8 mouse cellular contexts compared by ENCODE assay signal in genomic region chr11:50601641-50602355, GRCm38 (mm10). TPM values are rescaled to one million over a fixed set of nuclear protein-coding genes. Genes with fewer than 3 reads are reported as not detected.
A peak's percentile ranks its signal among the peaks of the same experiment; 100 is the strongest.
DNase-seq lines count a peak whose midpoint lies in the region; ATAC-seq and TF ChIP-seq lines count a peak whose summit lies in the region.

Gene Adamts2, plus strand, starts transcription at chr11:50602084.

- H3K9ac ChIP-seq in heart, embryonic 14.5 days (ENCODE audit: low read length), result peak within 1 kb of the TSS; percentile 69
- H3K9ac ChIP-seq in kidney, postnatal 0 days (ENCODE audit: low read depth, low read length), result peak within 1 kb of the TSS; percentile 54
- H3K9ac ChIP-seq in lung, embryonic 16.5 days (ENCODE audit: low read length), result peak within 1 kb of the TSS; percentile 62

- peaks cover 29% of the 10 kb centered on the region for H3K4me1 ChIP-seq in forebrain, embryonic 10.5 days
- H3K4me1 ChIP-seq in heart, embryonic 14.5 days (ENCODE audit: control insufficient read depth in 2 of 2, insufficient read depth in 2 of 2, low read length in 2 of 2), result peaks cover 4 to 11% of the 10 kb centered on the region in 2 experiments; a peak in 3 of 4 replicates
- H3K4me1 ChIP-seq in kidney, postnatal 0 days (replicated peaks; ENCODE audit: insufficient read depth, low read length), result peaks cover 7% of the 10 kb centered on the region; the same call in 1 of the 2 replicates
- peaks cover 11% of the 10 kb centered on the region for H3K4me1 ChIP-seq in lung, embryonic 16.5 days (replicated peaks; ENCODE audit: control insufficient read depth, insufficient read depth, low read length)

- no peaks in the 10 kb centered on the region for H3K9me3 ChIP-seq in forebrain, embryonic 10.5 days
- H3K9me3 ChIP-seq in heart, embryonic 14.5 days (ENCODE audit: control insufficient read depth, low read length), result no peaks in the 10 kb centered on the region
- no peaks in the 10 kb centered on the region for H3K9me3 ChIP-seq in kidney, postnatal 0 days (replicated peaks; ENCODE audit: low read length)
- H3K9me3 ChIP-seq in lung, embryonic 16.5 days (ENCODE audit: control insufficient read depth, low read length), result no peaks in the 10 kb centered on the region

- 0 out of 2 replicates have a peak, but pooled peaks have one; percentile 11 for TF ChIP-seq CTCF in kidney, postnatal 0 days (IDR thresholded peaks at IDR 0.05; ENCODE audit: low read depth)

- H3K4me3 ChIP-seq in forebrain, embryonic 10.5 days, result peak within 1 kb of the TSS; percentile 73
- peak within 1 kb of the TSS; percentile 47 to 74 for H3K4me3 ChIP-seq in heart, embryonic 14.5 days (ENCODE audit: control insufficient read depth in 1 of 2, insufficient read depth in 1 of 2, low read depth in 1 of 2, low read length in 2 of 2)
- peak within 1 kb of the TSS; percentile 57 for H3K4me3 ChIP-seq in kidney, postnatal 0 days (replicated peaks; ENCODE audit: low read depth, low read length)
- peak within 1 kb of the TSS; percentile 57 for H3K4me3 ChIP-seq in lung, embryonic 16.5 days (ENCODE audit: low read length)

- no peaks in the 10 kb centered on the region for H3K36me3 ChIP-seq in forebrain, embryonic 10.5 days (replicated peaks)
- H3K36me3 ChIP-seq in heart, embryonic 14.5 days (ENCODE audit: control insufficient read depth, insufficient read depth, low read length), result no peaks in the 10 kb centered on the region
- no peaks in the 10 kb centered on the region for H3K36me3 ChIP-seq in kidney, postnatal 0 days (ENCODE audit: insufficient read depth, low read length)
- H3K36me3 ChIP-seq in lung, embryonic 16.5 days (ENCODE audit: control insufficient read depth, insufficient read depth, low read length), result no peaks in the 10 kb centered on the region

- H3K4me2 ChIP-seq in heart, embryonic 14.5 days (ENCODE audit: low read length), result peak within 1 kb of the TSS; percentile 97
- peak within 1 kb of the TSS; percentile 94 for H3K4me2 ChIP-seq in kidney, postnatal 0 days (ENCODE audit: low read length)
- H3K4me2 ChIP-seq in lung, embryonic 16.5 days (ENCODE audit: low read depth, low read length), result peak within 1 kb of the TSS; percentile 80

- ATAC-seq in heart, embryonic 14.5 days (ENCODE audit: insufficient number of reproducible peaks, insufficient read depth, low FRiP score, low read depth), result peak; percentile 62; the same call in 1 of the 2 replicates
- peak; percentile 64 for ATAC-seq in kidney, postnatal 0 days (replicated peaks; ENCODE audit: low FRiP score, low read depth)
- ATAC-seq in lung, embryonic 16.5 days (ENCODE audit: low read depth), result peak; percentile 92

- peak within 1 kb of the TSS; percentile 69 for H3K27ac ChIP-seq in forebrain, embryonic 10.5 days
- H3K27ac ChIP-seq in heart, embryonic 14.5 days (replicated peaks in 1 of 2; ENCODE audit: control insufficient read depth in 1 of 2, insufficient read depth in 1 of 2, low read depth in 2 of 2, low read length in 2 of 2), result 0 out of 4 replicates have a peak within 1 kb of the TSS, but pooled peaks of 1 of the 2 experiments have one; percentile 24
- no peak within 1 kb of the TSS for H3K27ac ChIP-seq in kidney, postnatal 0 days
- no peak within 1 kb of the TSS for H3K27ac ChIP-seq in lung, embryonic 16.5 days (ENCODE audit: low read length)

- WGBS in forebrain, embryonic 10.5 days, result under 1% methylated on average over 72 of the region's 82 CpGs
- WGBS in heart, embryonic 14.5 days, result under 1% methylated on average over 71 of the region's 82 CpGs
- WGBS in kidney, postnatal 0 days, result under 1% methylated on average over 49 of the region's 82 CpGs
- under 1% methylated on average over 72 of the region's 82 CpGs for WGBS in lung, embryonic 16.5 days

- peaks cover 89% of the 10 kb centered on the region for H3K27me3 ChIP-seq in forebrain, embryonic 10.5 days (ENCODE audit: poor library complexity, severe bottlenecking)
- peaks cover 67% of the 10 kb centered on the region for H3K27me3 ChIP-seq in heart, embryonic 14.5 days (ENCODE audit: control insufficient read depth, insufficient read depth, low read length)
- H3K27me3 ChIP-seq in kidney, postnatal 0 days (ENCODE audit: insufficient read depth, low read length), result peaks cover 34% of the 10 kb centered on the region
- H3K27me3 ChIP-seq in lung, embryonic 16.5 days (ENCODE audit: control insufficient read depth, insufficient read depth, low read depth, low read length), result peaks cover 57% of the 10 kb centered on the region

- DNase-seq in 3134 (ENCODE audit: extremely low read depth, insufficient read length, low spot score), result peak; percentile 83
- peak; percentile 62 for DNase-seq in adrenal gland, adult 8-10 months
- peak; percentile 65 for DNase-seq in forebrain, embryonic 10.5 days (ENCODE audit: extremely low spot score, low spot score)
- peak; percentile 87 for DNase-seq in kidney, postnatal 0 days (ENCODE audit: low spot score)
- peak; percentile 73 for DNase-seq in retina, embryonic 14.5 days (ENCODE audit: low spot score)
- DNase-seq in urinary bladder, postnatal 4 days (ENCODE audit: low spot score in 2 of 2), result peak; percentile 79 to 84

RNA-seq across cellular contexts. Expression of gene Adamts2, which starts in this region (rescaled TPM):
- total RNA-seq in adrenal gland, adult 8-10 months (2022), result 1 to 10 TPM; 4.2 to 9.7 (median 5.4) TPM
- polyA plus RNA-seq in forebrain, embryonic 10.5 days (2016; fragmentation: Nextera tagmentation; extraction: Ambion mirVana), result 0.19 and 0.60 TPM in 2 replicates
- 6.6 and 8.0 TPM in 2 replicates for polyA plus RNA-seq in heart, embryonic 14.5 days (2014; fragmentation: Nextera tagmentation; extraction: Ambion mirVana)
- 5.0 and 5.2 TPM in 2 replicates for polyA plus RNA-seq in kidney, postnatal 0 days (2015; fragmentation: Nextera tagmentation; extraction: Ambion mirVana)
- polyA plus RNA-seq in lung, embryonic 16.5 days (2015; fragmentation: Nextera tagmentation; extraction: Ambion mirVana), result 14.0 and 16.3 TPM in 2 replicates

Comparison
In these comparisons a context has a peak if more than half of its experiments do, and no peak if none do; other contexts are left out.
1. Peak in DNase-seq, H3K4me3 ChIP-seq and H3K27ac ChIP-seq in forebrain, embryonic 10.5 days; RNA of the gene not detected or under 1 TPM.